Mouse (Mus musculus): Measurements from ENCODE around the gene Brap.
"Not testable (repeated sequence)": the region's sequence is repeated elsewhere in the genome, so short reads cannot be mapped to it uniquely, and the experiment has no call there.

Brap gene

DNA sequence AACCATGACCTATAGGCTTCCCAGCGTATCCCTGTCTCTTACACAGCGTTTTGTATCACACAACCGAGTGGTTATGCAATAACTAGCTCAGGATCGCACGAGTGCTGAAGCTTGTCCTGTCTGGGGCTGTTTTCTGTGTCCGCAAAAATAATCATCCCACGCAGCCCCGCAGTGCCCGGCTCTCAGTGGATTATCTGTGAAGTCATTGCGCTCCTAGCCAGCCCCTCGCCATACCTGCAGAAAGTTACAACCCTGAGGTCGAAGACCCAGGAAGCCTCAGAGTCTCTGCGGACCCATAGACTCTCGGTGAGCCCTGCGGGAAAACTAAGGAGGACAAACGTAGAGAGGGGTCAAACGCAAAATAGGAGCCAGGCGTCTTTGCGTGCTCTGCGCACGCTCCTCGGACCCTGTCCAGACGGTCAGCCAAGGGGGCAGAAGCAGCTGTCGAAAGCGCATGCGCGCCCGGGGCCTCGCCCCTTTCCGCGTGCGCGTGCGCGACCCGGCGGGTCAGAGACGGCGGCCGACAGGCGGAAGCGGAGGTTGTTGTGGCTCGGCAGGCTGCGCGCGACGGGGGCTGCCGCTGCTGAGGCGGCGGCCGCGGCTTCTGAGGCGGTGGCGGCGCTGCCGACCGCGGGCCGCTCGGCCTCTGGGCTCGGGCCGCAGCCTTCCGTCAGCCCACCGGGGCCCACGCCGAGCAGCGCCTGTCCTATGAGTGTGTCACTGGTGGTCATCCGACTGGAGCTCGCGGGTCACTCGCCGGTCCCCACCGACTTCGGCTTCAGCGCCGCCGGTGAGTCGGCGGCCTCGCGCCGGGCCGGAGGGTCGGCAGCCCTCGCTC is at the start of gene Brap, which contains the start of gene Acad10:
Gene Brap, plus strand, starts transcription at position 505 of the 838 bp plus-strand sequence.
Gene Acad10, minus strand, starts transcription at position 456 of the 838 bp plus-strand sequence.
- DNase-seq: peak; percentile 96

DNA sequence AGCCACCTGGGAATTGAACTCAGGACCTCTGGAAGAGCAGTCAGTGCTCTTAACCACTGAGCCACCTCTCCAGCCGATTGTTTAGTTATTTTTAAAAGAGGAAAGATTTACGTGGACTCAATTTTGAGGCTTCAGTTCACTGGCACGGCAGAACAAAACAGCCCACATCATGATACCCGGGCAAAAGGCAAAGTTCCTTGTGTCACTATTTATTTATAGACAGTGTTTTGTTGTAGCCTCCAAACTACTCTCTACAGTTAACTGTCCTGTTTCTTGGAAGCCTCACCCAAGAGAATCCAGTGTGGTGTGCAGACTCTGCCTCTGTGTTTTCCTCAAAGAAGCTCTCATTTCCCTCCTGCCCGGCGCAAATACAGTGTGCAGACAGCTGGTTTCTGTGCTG is 48.3 kb upstream of the Brap start:
- DNase-seq: no peak

DNA sequence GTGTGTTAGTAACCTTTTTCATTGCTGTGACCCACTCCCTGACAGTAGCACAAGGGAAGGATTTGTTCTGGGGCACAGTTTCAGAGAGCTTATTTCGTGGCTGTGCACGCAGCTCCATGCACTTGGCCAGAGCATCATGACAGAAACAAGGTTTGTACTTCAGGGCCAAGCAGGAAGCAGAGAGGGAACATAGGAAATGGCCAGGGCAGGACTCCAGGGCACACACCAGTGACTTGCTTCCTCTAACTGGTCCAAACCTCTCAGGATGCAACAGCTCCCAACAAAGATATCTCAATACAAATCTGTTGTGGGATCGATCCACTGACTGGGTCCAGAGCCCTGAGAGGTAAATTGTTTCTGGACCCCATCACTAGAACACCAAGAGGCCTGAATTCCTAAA is 45.4 kb upstream of the Brap start:
- not testable (repeated sequence) for DNase-seq

DNA sequence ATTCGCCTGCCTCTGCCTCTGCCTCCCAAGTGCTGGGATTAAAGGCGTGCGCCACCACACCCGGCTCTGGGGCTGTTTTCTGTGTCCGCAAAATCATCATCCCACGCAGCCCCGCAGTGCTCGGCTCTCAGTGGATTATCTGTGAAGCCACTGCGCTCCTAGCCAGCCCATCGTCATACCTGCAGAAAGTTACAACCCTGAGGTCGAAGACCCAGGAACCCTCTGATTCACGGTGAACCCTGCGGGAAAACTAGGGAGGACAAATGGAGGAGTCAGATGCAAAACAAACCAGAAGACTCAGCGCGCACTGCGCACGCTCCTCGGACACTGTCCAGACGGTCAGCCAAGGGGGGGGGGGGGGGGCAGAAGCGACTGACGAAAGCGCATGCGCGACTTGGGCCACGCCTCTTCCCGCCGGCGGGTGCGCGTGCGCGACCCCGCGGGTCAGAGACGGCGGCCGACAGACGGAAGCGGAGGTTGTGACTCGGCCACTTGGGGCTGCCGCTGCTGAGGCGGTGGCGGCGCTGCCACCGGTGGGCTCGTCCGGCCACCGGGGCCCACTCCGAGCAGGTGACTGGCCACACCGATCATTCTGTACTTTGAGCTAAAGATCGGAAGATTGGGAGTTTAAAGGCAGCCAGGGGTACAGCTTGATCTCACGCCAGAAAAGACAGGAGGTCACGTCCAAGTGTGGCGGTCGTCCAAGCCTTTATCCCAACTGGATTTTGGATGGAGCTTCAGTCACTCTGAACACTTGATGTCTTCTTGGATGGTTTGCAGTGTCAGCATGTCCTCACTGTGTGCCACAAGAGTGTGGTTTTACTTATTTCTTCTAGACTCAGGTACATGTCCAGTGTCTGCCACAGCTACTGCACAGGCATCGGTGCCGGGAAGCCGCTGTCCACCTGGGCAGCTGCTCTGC is 41.5 kb upstream of the Brap start, which contains the start of gene Acad12:
Gene Acad12, minus strand, starts transcription at position 347 of the 922 bp plus-strand sequence.
- peak; percentile 92 for DNase-seq

DNA sequence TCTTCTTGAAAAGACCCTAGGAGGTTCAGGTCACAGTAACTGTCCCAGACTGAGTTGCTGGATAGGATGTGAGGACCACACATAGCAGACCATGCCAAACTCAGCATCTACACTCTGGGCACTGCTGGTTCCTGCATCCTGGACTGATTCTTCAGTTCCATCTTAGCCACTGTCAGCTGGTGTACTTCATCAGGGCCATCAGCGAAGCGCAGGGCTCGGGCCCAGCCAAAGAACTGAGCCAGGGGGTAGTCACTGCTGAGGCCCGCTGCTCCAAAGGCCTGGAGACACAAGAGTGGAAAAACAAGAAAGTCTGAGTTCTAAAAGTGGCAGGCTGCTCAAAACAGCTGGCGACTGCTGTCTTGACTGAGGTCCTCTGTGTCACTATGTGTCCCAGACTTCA is 39.3 kb upstream of the Brap start:
- no peak for DNase-seq

DNA sequence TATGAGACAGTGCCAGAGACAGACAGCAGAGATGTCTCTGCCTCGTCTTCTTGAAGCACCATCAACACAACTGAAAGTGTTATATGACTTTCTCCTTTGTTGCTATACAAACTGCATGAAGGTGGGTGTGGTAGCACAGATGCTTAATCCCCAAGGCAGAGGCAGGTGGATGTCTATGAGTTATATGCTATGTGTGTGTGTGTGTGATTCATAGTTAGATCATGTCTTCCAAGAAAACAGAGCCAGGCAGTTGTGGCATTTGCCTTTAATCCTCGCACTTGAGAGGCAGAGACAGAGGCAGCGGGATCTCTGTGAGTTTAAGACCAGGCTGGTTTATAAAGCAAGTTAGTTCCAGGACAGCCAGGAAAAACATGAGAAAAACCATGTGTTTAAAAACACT is 37.1 kb upstream of the Brap start:
- DNase-seq: no peak

DNA sequence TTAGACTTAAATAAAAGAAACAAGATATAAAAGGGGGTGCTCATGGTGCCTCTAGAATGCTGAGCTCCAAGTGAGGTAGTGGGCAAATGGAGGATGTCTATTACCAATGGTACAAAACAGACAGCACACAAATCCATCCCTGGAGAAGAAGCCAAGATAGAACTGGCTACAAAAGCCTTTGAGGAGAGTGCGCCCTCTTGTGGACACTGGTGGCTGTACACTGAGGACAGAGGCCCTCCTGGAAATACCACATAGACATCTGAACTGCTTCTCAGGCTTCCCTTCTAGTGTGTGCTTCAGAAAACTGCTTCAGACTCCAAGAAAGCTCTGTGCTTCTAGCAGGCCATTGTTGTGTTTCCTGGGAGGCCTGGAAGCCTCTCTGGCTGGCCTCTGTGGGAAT is 32.5 kb upstream of the Brap start:
- DNase-seq: peak; percentile 89

DNA sequence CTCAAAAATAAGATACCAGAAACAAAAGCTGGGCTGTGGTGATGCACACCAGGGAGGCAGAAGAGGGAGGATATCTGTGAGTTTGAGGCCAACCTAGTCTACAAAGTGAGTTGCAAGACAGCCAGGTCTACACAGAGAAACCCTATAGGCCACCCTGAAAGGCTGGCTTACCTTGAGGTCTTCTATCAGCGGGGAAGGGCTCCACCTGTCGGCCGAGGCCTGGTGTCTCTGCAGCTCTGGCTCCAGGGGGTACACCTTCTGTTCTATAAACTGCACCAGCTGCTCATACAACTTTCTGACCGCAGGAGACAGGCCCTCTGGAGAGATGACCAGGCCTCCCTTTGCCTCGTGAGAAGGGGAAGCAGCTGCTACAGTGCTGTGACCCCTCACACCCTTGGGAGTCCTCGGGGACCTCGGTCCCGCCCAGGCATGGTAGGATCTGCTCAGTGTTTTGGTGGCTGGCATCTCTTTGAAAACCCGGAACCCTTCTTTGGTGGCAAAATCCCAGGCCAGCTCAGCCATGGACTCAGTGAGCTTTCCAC is 29.2 kb upstream of the Brap start:
- peak; percentile 42 for DNase-seq

DNA sequence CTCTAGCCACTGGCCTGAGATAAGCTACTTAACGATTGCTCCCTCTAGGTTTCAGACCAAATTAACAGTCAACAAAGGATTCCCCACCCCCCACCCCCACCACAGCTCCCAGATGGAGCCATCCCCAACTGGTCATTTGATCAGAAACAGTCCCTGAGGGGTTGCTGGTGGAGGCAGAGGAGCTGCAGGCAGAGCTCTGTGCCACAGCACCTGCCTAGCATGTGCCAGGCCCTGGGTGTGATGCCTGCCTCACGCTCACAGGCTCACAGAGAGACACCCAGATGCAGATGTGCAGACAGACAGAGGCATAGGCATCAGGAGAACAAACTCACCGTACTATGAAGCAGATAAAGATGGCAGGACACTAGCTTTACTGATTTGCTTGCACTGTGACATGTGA is 27.6 kb upstream of the Brap start:
- DNase-seq: no peak

DNA sequence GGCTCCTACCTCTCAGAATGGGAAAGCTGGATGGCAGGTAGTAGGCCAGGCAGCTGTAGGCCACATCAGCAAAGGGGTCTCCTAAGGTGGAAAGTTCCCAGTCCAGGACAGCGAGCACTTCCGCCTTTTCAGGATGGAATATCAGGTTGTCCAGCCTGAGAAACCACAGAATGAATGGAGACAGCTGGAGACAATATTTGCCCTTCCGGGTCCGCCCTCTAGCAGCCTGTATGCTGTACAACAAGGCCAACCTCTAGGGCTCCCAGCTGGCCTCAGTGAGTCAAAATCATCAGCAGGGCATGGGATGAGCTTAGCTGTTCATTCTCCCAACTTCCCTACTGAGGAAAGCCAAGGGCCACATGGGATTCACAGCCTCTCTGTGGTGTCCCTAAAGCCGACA is 25.7 kb upstream of the Brap start:
- no peak for DNase-seq

DNA sequence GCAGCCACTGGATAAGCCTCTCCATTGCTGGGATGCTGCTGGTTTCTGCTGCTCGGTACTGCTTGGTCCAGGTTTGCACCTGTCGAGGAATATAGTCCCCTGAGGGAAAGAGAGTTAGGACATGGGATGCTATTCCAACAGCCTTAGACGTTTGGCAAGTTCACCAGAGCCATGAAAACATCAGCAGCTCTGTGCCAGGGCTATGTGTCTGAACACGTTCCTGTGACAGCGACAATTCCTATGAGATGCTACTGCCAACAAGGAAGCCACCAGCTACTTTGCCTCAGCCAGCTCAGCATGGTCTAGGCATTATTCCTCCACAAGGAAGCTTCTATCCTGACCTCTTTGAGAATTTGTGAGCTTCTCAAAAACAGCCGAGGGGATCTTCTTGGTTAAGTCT is 23.1 kb upstream of the Brap start:
- no peak for DNase-seq

DNA sequence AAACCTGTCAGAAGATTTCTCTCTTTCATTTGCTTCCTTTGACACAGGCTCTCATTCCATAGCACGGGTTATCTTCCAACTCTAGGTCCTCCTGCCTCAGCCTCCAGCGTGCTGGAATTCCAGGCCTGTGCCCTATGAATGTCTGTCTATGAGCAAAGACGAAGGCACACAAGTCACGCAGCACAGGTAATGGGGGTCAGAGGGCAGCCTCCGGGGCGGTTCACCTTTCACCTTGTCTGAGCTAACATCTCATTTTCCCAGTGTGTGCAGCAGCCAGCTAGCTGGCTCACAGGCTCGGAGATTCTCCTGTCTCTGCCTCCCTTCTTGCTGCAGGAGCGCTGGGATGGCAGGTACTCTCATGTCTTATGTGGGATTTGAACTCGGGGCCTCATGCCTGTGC is 20.8 kb upstream of the Brap start:
- DNase-seq: no peak

DNA sequence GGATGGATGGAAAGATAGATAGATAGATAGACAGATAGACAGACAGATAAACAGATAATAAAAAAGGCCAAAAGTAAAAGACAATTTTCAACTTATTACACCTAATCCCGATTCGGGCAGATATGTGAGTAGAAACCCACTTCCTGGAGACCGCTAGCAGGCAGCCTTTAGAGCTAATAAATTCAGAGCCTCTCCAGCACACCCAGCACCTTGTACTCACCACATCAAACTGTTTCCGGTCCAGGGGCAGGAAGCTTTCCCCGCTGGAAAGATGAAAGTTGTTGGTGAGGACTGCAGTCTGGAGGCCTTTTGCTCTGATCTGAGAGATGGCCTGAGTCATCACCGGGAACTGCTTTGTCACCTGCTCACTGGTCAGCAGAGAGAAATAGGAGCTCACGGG is 11.2 kb upstream of the Brap start:
- DNase-seq: no peak

DNA sequence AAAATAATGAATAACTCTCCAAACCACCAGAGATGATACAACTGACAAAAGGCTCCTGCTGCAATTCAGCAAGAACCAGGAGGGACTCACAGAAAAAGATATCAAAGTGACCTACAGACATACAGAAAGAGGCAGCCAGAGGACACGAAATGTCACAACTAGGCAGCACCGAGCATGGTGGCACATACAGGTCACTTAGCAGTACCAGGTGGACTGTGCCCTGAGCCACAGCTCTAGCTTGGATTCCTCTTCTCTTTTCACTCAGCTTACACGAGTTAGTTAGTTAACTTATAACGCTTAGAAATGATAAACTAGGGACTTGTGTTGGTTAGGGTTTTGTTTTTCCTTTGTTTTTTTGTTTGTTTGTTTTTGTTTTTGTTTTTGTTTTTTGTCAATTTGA is 5.8 kb upstream of the Brap start:
- DNase-seq: no peak

DNA sequence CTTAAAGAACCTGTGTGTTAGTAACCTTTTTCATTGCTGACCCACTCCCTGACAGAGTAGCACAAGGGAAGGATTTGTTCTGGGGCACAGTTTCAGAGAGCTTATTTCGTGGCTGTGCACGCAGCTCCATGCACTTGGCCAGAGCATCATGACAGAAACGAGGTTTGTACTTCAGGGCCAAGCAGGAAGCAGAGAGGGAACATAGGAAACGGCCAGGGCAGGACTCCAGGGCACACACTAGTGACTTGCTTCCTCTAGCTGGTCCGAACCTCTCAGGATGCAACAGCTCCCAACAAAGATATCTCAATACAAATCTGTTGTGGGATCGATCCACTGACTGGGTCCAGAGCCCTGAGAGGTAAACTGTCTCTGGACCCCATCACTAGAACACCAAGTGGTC is 3.5 kb upstream of the Brap start:
- not testable (repeated sequence) for DNase-seq

DNA sequence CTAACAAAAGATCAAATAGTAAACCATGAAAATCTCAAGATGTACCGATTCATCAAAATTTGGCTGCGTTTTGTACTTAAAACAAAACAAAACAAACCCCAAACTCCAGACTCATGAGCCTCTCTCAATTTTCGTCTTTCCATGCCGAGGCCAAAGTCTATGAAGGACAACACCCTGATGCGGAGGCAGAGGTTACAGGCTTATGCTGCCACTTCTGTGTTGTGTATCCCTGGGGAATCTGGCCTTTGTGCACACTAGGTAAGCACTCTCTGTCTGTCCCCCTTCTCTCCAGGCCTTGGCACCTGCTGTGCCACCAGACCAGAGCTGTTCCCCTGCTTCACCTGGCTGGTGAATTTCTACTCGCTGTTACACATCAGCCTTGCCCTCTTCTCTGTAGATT is 2.7 kb upstream of the Brap start:
- not testable (repeated sequence) for DNase-seq

DNA sequence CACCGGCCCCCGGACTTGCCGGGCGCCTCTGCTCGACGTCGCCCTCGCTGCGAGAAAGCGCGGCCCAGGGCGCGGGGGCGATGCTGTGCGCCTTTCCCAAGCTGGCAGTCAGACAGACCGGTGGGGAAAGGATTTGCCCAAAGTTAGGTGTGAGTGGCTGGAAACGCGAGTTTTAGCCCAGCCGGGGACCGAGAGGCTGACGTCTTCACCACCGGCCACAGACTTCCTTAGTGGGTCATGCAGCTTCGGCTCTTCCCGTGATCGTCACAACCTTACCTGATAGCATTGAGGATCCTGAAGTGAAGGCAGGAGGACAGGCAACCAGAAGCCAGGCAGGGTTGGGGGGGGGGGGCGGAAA is 513 bp downstream of the Brap start:
- DNase-seq: no peak

DNA sequence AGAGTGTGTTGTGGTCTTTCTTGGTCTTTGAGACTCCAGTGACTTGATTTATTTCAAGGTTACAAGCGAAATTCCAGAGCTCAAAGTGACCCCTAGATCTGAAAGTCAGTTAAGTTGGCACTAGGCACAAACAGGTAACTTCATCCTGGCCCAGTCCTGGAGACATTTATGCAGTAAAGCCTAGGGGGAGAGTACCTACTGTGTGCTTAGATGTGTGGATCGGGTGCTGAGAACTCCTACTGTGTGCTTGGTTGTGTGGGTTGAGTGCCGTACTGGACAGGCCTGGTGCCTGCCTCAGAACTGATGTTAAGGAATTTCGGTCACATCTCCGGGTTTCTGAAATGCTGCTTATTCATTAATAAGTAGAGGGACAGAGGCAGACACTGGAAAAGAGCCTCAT is 1.1 kb downstream of the Brap start:
- no peak for DNase-seq

DNA sequence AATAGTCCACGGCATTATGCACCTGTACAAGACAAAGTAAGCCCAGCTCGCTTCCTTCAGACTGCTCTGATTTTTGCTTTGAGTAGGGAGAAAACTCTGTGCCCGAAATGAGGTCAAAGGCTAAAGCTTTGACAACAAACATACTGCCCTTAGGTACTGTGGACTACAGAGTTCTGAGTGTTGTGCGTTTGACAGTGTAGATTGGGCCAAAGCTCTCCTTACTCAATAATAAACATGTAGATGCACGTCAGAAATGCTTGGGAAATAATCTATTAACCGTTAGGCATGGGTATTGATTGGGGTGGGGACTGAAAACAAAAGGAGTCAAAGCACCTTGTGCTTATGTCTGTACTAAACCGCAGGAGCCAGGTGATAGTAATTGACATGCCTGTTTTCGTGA is 3.1 kb downstream of the Brap start:
- no peak for DNase-seq

DNA sequence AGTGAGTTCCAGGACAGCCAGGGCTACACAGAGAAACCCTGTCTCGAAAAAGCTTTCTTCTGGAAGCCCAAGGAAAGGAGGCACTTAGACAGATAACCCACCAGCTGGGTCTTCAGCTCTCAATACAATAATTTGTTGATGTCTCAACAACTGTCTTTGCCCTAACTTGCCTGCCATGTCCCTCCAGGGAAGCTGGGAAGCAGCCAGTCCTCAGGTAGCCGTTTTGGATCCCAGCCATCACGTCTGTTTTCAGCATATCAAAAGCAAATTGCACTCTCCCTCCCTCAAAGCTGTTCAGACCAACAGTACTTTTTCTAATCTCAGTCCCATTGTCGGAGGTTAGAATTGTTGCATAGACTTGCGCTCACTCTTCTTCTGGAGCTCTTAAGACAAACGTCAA is 3.7 kb downstream of the Brap start:
- DNase-seq: no peak

DNA sequence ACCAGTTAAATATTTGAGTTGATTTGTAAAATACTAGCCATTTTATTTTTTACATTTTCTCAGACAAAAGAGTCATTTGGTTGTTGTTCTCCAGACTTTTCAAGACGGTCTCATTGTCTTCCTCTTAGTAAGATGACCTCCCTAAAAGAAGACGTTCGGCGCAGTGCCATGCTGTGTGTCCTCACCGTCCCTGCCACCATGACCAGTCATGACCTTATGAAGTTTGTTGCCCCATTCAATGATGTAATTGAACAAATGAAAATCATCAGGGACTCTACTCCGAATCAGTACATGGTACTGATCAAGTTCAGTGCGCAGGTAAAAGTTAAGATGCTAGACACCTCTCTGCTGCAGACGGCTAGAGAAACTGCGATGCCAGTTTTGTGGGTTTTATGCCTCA is 4.6 kb downstream of the Brap start:
- DNase-seq: no peak

DNA sequence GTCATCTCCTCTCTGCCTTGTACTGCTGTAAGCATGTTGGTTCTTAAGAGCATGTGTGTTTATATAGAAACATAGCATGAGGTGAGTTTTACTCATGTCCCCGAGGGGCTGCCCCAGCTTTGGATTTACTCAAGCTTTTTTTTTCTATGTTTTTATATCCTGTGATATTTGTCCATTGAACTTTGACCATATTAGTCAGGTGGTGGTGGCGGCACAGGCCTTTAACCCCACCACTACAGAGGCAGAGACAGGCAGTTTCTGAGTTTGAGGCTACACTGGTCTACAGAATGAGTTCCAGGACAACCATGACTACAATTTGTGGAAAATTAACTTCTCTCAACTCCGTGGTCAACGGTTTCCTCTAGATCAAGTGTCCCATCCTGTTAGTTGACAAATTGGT is 6.7 kb downstream of the Brap start:
- no peak for DNase-seq

DNA sequence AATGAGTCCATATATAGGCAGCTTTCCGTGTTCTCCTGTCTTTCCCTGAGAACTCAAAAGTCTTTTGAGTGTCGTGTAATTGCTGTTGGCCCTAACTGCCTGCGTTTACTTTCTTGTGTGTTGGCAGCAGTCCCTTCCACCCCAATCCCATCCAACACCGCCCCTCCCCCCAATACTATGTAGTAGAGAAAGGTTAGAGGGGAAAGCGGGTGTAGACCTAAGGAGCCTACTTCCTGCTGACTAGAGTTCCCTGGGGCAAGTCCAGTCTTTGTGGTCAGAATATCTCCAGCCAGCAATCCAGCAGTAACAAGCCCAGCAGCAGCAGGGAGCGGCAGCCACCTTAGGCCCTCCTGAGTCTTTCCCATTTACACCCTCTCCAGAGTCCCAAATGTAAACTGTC is 8.0 kb downstream of the Brap start:
- no peak for DNase-seq

DNA sequence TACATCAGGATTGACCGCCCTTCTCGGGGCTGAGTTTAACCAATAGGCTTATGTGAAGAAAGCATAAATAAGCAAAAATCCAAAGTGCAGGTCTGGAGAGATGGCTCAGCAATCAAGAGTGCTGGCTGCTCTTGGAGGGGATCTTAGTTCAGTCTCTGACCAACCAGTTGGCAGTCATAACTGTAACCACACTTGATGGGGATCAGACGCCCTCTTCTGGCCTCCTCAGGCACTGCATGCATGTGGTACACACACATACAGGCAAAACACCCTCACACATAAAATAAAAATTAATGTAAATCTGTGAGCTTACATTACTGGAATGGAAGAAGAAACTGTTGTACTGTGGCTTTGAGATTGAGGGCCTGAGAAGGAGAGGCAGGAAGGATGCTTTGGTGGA is 10.0 kb downstream of the Brap start:
- peak; percentile 34 for DNase-seq
